Mouse (Mus musculus) left cerebral cortex, postnatal 36 days (tissue): ENCODE results near the gene AI661453. TPM values are rescaled to one million over a fixed set of nuclear protein-coding genes. Genes with fewer than 3 reads are reported as not detected.
"Not testable (repeated sequence)": the region's sequence is repeated elsewhere in the genome, so short reads cannot be mapped to it uniquely, and the experiment has no call there.

Experiments
- DNase-seq, 2 experiments: peaks; one replicate each; pipeline ENCODE4 v3.0.0; 2021 to 2022; ENCODE audit warnings: low spot score in 2 of 2, mixed read lengths in 1 of 2
- intact Hi-C: fragments of 180-260 bp; cut with DNase I; formaldehyde crosslinking; loops from one replicate; pipeline ENCODE4 v1.15.1; 2025
- total RNA-seq, 2 experiments: library from RNA; stranded (reverse); gene quantifications; 2 replicates each; pipeline ENCODE4 v1.2.3; 2021

AI661453 gene
- total RNA-seq, 2 experiments from 2014 or later, result 0.30 to 0.43 TPM

- DNase-seq, result no peak
Measured at GRCm38 (mm10) chr17:47490791-47491190, 54.4 kb downstream of the AI661453 start.

GRCm38 (mm10) chr17:47492731-47493130 lies 56.3 kb downstream of the AI661453 start:
- intact Hi-C loops, result no loop called here
- no peak for DNase-seq

More at GRCm38 (mm10) chr17:47490791-47491190, 54.4 kb downstream of the AI661453 start:
- intact Hi-C loops, result no loop called here

GRCm38 (mm10) chr17:47493653-47494052 lies 57.2 kb downstream of the AI661453 start:
- intact Hi-C loops, result no loop called here
- no peak for DNase-seq

GRCm38 (mm10) chr17:47494132-47494531 lies 57.7 kb downstream of the AI661453 start:
- intact Hi-C loops, result no loop called here

GRCm38 (mm10) chr17:47501531-47501930 lies 65.1 kb downstream of the AI661453 start:
- no peak for DNase-seq
- intact Hi-C loops, result no loop called here

More at GRCm38 (mm10) chr17:47494132-47494531, 57.7 kb downstream of the AI661453 start:
- DNase-seq, result no peak

- DNase-seq, result peak; percentile 96 to 97
- intact Hi-C loops, result no loop called here
Measured at GRCm38 (mm10) chr17:47501946-47502706, 65.7 kb downstream of the AI661453 start, which contains the start of gene Taf8. Taf8 (minus strand) TSS chr17:47502292.

GRCm38 (mm10) chr17:47502707-47503045 lies 66.3 kb downstream of the AI661453 start:
- DNase-seq, intact Hi-C loops: not testable (repeated sequence)

GRCm38 (mm10) chr17:47503689-47504088 lies 67.3 kb downstream of the AI661453 start:
- intact Hi-C loops, result no loop called here
- DNase-seq, result no peak

- intact Hi-C loops, result no loop called here
- no peak for DNase-seq
Measured at GRCm38 (mm10) chr17:47504228-47504627, 67.8 kb downstream of the AI661453 start.

GRCm38 (mm10) chr17:47504941-47505346 lies 68.5 kb downstream of the AI661453 start, which contains the start of gene Ccnd3:
Ccnd3 (plus strand) TSS chr17:47505051.
- DNase-seq, result peak; percentile 65 to 71
- intact Hi-C loops, result loop anchor here (5.0 kb wide), 1 partner anchor 182 kb away; the partner anchor contains the start of genes Frs3 and Tomm6

GRCm38 (mm10) chr17:47505566-47505965 lies 69.2 kb downstream of the AI661453 start:
- intact Hi-C loops, result loop anchor here (5.0 kb wide), 1 partner anchor 182 kb away; the partner anchor contains the start of genes Frs3 and Tomm6
- DNase-seq, result no peak

GRCm38 (mm10) chr17:47506042-47506441 lies 69.6 kb downstream of the AI661453 start:
- no peak for DNase-seq
- intact Hi-C loops, result loop anchor here (5.0 kb wide), 1 partner anchor 181 kb away; the partner anchor contains the start of genes Frs3 and Tomm6

- DNase-seq, result no peak
- intact Hi-C loops, result loop anchor here (5.0 kb wide), 1 partner anchor 181 kb away; the partner anchor contains the start of genes Frs3 and Tomm6
Measured at GRCm38 (mm10) chr17:47506697-47507096, 70.3 kb downstream of the AI661453 start.

- intact Hi-C loops, result loop anchor here (5.0 kb wide), 1 partner anchor 180 kb away; the partner anchor contains the start of genes Frs3 and Tomm6
Measured at GRCm38 (mm10) chr17:47507523-47507922, 71.1 kb downstream of the AI661453 start.

GRCm38 (mm10) chr17:47508012-47508608 lies 71.7 kb downstream of the AI661453 start:
- intact Hi-C loops, result loop anchor here (5.0 kb wide), 1 partner anchor 179 kb away; the partner anchor contains the start of genes Frs3 and Tomm6
- DNase-seq, result peak; percentile 86 to 87

More at GRCm38 (mm10) chr17:47507523-47507922, 71.1 kb downstream of the AI661453 start:
- DNase-seq, result no peak

- DNase-seq, result no peak
- intact Hi-C loops, result loop anchor here (5.0 kb wide), 1 partner anchor 178 kb away; the partner anchor contains the start of genes Frs3 and Tomm6
Measured at GRCm38 (mm10) chr17:47509031-47509705, 72.8 kb downstream of the AI661453 start.

- DNase-seq, result peak; percentile 92 to 96
- intact Hi-C loops, result loop anchor here (2.0 to 5.0 kb wide), 2 partner anchors 86 to 99 kb away; partner anchors contain the start of genes Bysl, Gm20517 and Med20
Measured at GRCm38 (mm10) chr17:47511111-47512020, 75.0 kb downstream of the AI661453 start.

- no peak for DNase-seq
- intact Hi-C loops, result loop anchor here (5.0 kb wide), 1 partner anchor 84 kb away; no protein-coding TSS in a partner anchor
Measured at GRCm38 (mm10) chr17:47512956-47513775, 76.8 kb downstream of the AI661453 start.
